Mouse (Mus musculus): ENCODE data around the gene Hoxd4.

The Hoxd4 gene

GRCm38 (mm10) chr2:74678891-74679595 is 32.7 kb upstream of the Hoxd4 start, which contains the start of gene Hoxd11:
Hoxd11 (plus strand) TSS chr2:74679557.
- no peak for DNase-seq (ENCODE audit: low read depth, low spot score)

DNA sequence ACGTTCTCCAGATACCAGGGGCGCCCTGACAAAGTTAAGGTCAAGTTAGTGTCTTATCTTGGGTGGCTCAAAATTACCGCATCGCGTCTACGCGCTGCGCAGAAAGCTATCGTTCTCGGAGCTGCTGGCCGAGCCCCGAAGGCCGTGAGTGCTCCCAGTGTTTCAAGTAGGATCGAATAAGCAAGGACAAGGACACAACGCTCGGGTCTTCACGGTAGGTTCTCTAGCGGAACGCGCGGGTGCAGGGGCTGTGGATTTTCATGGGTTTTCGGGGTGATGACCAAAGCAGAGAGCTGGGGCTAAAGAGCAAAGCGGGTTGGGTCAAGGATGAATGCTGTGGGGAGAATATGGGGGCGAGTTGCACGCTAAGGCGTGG is 32.1 kb upstream of the Hoxd4 start:
- no peak for DNase-seq (ENCODE audit: low read depth, low spot score)

GRCm38 (mm10) chr2:74679980-74680379 is 31.7 kb upstream of the Hoxd4 start:
- DNase-seq (ENCODE audit: low read depth, low spot score), result no peak

- no peak for DNase-seq (ENCODE audit: low read depth, low spot score)
These were observed 30.9 kb upstream of the Hoxd4 start for GRCm38 (mm10) chr2:74680561-74681398.

DNA sequence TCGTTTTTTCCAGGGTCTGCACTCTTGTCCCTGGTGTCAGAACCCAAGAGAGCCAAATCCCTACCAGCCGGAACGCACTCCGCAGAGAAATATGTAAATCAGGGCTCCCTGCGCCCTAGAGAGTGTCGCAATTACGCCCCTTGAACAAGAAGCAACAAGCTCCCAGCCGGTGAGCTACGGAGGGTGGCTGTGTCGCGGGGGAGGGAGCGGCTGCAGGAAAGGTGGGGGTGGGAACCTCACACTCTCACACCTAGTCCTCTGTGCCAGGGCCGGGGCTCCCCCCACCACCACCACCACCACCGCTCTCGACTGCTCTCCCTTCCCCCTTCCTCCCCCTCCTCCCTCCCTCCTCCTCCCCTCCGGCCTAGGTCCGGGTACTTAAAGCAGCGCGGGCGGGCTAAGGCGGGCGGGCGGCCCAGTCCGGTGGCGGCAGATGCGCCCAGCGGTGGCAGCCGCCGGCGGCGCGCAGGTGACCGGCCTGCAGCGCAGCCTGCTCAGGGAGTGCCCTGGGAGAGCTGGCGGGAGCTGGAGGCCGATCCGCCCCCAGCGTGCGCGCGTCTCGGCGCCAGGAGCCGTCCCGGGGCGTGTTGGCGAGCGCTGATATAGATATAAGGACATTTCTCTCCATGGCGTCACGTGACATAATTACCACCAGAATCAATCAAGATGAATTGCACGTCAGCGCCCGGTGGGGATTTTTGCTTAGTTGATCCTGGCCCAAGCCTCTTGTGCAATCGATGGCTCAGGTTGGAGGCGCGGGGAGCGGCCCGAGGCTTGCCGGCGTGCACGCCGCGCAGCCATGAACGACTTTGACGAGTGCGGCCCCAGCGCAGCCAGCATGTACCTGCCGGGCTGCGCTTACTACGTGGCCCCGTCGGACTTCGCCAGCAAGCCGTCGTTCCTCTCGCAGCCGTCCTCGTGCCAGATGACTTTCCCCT is 29.9 kb upstream of the Hoxd4 start:
- no peak for DNase-seq (ENCODE audit: low read depth, low spot score)

DNA sequence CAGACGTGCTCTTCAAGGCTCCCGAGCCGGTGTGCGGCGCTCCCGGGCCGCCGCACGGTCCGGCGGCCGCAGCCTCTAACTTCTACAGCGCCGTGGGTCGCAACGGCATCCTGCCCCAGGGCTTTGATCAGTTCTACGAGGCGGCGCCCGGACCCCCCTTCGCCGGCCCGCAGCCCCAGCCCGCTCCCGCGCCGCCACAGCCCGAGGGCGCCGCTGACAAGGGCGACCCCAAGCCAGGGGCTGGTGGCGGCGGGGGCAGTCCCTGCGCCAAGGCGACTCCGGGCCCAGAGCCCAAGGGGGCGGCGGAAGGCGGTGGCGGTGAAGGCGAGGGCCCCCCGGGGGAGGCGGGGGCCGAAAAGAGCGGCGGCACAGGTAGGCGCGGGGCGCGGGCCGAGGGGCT is 28.9 kb upstream of the Hoxd4 start:
- no peak for DNase-seq (ENCODE audit: low read depth, low spot score)

- DNase-seq (ENCODE audit: low read depth, low spot score), result no peak
These were observed 28.2 kb upstream of the Hoxd4 start for GRCm38 (mm10) chr2:74683471-74683951.

- no peak for DNase-seq (ENCODE audit: low read depth, low spot score)
These were observed 27.6 kb upstream of the Hoxd4 start for GRCm38 (mm10) chr2:74684106-74684505.

- DNase-seq (ENCODE audit: low read depth, low spot score), result no peak
These were observed 26.6 kb upstream of the Hoxd4 start for GRCm38 (mm10) chr2:74685059-74685603.

GRCm38 (mm10) chr2:74686301-74686987 is 25.3 kb upstream of the Hoxd4 start:
- DNase-seq (ENCODE audit: low read depth, low spot score), result no peak

DNA sequence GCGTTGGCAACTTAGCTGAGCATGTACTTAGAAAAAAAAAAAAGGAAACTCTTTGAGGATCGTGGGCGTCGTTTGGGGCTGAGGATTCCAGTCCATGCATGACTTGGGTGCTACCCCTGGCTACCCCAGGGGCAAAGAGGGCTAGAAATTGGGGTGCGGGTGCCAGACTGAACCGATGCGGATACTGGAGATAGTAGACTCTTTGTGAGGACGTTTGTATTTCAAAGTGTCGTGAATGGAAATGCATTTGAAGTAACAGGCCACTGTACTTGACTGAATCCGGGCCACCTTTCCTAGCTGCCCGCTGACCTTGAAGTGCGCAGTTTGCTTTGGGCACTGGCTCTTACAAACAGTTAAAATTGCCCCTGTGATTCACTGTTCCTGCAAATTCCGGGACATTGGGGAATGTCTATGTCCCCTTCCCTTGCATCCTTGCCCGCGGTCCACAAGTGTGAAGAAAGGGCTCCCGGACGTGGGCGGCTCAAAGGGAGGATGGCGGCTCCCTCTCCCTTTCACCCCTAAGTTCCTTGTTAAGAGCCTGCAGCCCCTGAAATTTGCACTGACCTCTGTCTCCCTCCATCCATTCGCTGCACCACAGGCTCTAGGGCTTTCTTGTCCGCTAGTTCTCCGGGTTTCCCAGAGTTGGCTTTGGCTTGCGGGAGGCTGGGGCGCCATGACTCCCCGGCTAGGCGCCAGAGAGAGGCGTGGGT is 24.6 kb upstream of the Hoxd4 start:
- no peak for DNase-seq (ENCODE audit: low read depth, low spot score)

DNA sequence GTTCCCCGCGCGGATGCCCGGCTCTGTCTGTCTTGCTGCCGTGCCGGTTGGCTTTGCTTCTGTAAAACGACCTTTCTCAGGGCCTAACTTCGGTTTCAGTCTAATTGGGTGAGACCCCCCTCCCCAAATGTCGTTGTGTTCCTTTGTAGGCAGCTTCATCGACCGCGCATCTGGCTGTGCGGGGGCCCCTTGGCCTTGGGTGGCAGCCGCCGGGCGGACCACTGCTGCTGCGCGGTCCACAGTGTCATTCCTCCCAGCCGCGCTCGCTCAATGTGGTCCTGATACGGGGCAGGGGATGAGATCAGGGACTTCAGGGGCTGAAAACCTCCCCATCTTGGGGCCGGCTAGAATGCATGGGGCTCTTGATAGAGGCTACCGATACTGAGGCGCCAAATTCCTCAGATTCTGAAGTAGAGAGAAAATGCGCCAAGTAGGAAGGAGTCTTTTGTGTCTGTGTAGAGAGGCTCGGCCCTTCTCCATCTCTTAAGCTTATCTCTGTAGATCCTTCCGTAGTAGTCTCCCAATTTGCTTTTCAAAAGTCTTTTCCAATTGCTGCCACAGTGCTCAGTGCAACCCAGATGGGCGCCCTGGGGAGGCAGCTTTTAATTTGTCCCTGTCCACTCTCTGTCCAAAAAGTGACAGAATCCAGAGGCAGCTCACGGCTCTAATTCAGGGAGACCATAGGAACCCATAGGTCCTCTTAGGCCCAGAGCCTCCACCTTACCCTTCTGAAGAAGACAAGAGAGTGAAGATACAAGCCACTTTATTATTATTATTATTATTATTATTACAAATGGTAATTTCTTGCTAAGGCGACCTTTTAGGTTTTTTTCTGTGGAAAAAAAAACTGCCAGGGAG is 23.8 kb upstream of the Hoxd4 start:
- DNase-seq (ENCODE audit: low read depth, low spot score), result no peak

GRCm38 (mm10) chr2:74688795-74689573 is 22.7 kb upstream of the Hoxd4 start:
- no peak for DNase-seq (ENCODE audit: low read depth, low spot score)

DNA sequence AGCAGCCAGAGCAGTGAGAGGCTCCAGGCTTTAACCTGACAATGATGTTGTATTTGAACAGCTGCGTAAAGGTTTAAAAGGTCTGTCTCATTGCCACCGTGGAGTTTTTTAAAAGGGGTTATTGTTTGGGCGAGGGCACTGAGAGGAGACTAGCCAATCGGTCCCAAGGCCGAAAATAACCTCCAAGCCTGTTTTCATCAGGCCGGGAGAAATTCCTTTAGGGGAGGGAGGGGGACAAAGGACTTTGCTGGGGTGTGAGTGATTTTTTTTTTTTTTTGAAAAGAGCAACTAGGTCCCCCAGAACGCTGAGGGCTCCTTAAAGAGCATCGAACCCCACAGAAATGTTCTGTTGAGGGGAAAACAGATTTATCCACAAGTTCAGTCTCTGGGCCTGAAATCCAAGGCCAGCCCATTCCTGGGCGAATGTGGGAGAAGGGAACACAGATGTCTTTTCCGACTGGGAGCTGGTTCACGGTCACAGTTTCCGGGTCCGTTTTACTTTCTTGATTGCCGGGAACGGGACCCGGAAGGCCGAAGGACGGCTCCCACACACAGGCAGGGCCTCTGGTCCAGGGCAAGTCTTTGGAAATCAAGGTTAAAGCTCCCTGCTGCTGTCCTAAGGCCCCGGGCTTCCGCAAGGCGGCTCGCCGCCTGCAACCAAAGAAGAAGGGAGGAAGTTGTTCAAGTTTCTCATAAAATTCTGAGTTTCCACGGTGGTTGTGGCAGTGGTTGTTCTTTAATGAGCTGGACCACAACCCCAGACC is 22.0 kb upstream of the Hoxd4 start:
- DNase-seq (ENCODE audit: low read depth, low spot score), result no peak

GRCm38 (mm10) chr2:74690338-74690716 is 21.4 kb upstream of the Hoxd4 start:
- no peak for DNase-seq (ENCODE audit: low read depth, low spot score)

GRCm38 (mm10) chr2:74691022-74691951 is 20.4 kb upstream of the Hoxd4 start, which contains the start of gene Hoxd10:
Hoxd10 (plus strand) TSS chr2:74691924.
- DNase-seq (ENCODE audit: low read depth, low spot score), result no peak

All from brain, embryonic 18.5 days (tissue).